Mouse (Mus musculus) gonadal fat pad, adult 2 months (tissue): ENCODE measurements at regions not wholly inside any gene's neighbourhood (a gene's known extent, or its start where the extent isn't known, plus 50 kb on each side); places are given as distances from the start of the nearest gene placed in this dataset.

Experiments used
- DNase-seq: peaks from one replicate; pipeline ENCODE4 v3.0.0-alpha.2; 2012; ENCODE audit warnings: low read depth

DNA sequence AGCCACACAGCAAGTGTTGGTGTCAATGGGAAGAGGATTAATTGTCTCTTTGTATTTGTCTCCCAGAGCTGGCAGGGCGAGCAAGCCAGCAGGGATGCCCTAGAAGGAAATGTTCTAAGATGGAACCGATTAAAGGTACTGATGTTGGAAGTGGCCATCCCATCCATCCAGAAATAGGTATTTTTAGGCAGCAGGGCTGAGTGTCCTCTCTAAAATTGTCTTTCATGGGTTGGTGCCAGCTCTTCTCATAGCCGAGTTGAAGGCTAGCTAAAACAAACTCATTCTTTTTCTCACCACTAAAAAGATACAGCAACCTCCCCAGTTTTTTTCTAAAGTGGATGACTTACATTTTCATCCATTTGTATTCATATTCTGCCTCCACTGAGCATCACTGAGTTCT, 120.2 kb upstream of the Xylt1 start:
- DNase-seq, result no peak

DNA sequence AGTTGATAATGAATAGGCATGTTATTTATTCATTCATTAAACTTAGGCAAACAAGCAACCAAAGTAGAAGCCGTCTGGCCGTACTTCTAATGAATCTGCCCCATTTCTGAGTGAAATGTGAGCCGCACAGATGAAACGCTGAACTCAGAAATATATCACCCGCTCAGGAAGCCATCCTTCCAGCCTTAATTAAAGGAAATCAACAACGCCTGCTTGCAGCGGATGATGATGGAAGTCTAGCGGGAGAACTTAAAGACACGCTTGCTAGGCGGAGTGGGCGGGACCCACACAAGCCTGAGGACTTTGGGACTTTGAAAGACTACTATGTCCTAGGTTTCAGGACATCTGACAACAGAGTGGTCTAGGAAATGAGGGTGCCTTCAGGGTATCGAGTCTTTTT, 117.7 kb upstream of the Xylt1 start:
- DNase-seq, result no peak

DNA sequence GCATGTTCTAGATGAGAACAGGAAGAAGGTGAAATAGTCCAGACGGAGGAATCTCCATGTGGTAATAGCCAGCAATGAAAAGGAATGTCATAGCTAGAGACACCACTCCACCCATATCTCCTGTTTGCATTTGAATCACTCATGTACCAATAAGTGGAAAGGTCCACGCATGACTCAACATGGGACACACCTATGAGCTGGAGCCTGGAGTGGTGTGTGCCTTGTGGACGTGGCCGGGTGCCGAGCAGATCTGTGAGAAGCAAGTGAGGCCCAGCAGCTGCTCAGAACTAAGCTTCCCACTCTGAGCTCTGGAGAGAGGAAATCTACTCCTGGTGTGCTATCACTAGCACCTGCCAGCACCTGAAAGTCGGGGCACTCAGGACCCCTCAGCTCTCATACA, 116.4 kb upstream of the Xylt1 start:
- DNase-seq, result no peak

DNA sequence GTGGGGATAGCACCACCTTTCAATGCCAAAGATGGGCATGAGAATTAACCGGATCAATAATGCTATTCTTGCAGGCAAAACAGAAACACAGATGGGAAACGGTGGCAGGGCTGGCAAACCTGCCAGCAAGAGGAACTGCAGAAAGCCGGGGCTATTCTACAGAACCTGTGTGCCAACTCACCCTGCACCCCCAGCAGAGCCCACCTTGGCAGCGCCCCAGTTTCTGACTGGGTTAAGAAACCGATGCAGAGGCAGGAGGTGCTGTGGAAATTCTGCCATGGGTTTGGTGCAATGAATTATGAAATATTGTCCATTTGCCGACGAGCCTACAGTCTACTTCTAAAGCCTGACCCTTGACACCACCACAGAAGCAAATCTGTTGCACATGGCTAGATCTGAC, 112.7 kb upstream of the Xylt1 start:
- no peak for DNase-seq

DNA sequence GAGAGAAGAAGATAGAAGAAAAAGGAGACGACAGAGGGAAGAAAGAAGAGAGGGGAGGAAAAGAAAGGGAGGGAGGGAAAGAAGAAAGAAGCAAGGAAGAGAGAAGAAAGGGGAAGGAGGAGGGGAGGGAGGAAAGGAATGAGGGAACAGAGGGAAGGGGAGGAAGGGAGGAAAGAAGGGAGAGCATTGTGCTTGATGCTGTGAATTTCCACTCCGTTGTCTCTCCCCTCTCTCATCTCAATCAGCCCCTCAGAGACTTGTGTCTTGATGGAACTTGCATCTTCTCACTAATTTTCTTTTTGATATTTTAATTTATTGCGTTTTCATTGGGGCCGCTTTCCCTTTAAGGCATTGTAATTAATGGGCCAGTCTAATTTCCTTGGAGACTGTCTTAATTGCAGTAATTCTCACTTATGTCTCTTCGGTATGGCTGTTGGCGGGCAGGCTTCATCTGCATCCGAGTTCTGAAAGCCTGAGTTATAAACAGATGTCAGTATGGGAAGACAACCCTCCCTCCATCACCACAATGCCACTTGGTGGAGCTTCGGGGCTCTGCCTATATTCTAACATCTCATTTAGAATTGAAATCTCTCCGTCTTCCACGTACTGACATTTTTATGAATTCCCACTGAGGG, 111.4 kb upstream of the Xylt1 start:
- DNase-seq, result no peak

DNA sequence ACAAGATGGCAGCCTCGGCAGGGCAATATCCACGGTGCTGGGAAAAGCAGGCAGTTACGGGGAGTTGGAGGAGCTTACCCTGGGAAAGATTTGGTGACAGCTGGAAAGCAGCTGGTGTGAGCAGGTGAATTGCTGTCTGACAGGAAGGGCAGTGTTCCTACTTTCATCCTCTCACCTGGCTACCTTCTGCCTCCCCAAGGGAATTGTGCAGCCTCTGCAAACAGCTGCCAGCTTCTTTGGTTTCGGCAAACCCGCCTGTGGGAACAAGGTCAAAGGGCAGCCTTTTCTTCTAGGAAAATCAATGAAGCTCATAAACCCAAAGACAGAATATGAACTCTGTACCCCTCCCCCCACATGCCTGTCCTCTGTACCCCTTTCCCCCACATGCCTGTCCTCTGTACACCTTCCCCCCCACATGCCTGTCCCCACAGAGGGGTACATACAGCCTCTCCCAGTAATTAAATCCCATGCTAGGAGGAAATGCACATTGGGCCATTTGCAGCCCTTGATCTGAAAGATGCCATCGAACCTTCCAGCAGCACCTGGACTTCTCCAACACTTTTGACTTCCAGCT, 102.3 kb upstream of the Xylt1 start:
- no peak for DNase-seq

DNA sequence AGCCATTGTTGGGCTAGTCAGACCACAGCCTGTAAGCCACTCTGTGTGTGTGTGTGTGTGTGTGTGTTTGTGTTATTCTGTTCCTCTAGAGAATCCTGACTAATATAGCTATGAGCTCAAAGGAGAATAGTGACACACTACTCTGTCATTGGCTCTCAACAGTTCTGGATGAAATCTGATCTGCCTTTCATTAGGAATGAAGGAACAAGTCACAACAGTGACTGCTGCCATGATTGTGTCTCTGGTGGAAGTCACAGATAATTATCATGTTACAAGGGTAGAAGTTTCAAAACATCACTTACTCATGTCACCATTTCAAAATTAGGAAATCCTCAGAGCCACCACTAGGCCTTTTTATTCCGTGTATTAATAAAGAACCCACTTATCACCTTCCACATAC, 98.6 kb upstream of the Xylt1 start:
- no peak for DNase-seq

DNA sequence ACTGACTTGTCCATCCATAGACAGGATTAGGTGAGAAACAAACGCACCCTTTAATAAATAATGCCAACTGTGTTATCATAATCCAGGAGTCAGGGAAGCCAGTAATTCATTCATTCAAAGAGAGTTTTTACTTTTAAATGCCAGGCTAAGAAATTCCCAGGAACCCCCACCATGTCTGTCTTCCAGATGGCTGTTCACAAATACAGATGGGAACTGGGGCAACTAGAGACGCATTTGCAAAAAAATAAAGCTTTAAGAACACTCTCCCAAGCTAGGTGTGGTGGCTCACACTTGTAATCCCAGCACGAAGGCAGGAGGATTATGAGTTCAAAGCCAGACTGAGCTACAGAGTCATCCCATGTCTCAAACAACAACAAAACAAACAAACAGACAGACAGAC, 95.6 kb upstream of the Xylt1 start:
- DNase-seq, result no peak

DNA sequence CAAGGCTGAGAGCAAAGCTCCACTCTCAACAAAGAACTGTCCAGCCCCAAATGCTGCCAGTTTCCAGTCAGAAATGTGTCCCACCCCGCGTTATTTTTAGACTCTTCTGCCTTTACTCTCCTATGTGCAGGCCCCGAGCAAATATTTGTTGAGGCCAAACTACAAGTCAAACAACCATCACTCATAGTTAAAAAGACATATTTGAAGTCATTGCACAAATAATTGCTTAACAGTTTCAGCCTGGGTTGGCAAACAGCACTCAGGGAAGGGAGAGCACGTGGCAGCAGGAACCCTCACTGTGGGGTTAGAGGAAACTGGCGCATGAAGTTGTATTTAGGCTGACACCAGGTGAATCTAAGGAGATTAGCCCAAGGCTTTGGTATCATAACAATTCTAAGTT, 94.8 kb upstream of the Xylt1 start:
- peak; percentile 63 for DNase-seq

DNA sequence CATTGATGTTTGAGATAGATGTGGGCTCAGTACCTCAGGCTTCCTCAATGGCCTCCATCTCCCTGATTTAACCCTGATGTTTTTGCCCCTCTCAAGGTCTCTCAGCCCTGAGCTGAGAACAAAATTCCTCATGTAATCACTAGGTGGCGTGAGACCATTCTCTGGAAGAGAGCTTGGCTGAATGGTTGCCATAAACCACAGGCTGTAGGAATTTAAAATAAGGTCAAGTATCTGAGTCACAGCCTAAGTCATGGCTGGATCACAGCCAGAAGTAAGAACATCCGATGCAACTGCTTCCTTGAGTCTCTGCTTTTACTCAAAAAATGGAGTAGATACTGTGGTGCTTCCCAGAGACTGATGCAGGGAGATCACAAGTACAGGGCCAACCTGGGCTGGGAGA, 77.1 kb upstream of the Xylt1 start:
- DNase-seq, result no peak

DNA sequence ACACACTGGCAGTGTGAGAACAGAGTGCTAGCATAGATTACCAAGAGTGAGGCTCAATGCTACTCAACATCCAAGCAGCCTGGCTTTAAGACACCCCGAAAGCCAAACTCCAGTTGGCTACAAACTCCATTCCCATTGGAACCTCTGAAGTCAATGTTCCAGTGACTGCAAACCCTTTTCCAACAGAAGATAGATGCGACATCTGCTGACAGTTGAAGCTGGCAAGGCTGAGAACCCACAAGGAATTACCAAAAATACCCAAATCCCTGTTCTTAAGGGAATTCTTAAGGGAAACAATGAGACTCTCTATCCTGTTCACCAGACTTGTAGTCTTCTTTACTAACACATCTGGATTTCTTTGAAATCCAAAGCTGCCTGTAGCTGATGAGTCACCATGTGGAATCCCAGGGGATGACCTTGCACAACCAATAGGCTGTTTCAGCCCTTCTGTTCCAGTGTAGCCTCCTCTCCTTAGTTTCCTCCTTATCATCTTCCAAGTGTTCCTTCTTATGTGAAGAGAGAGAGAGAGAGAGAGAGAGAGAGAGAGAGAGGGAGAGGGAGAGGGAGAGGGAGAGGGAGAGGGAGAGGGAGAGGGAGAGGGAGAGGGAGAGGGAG, 70.1 kb upstream of the Xylt1 start:
- DNase-seq, result no peak

DNA sequence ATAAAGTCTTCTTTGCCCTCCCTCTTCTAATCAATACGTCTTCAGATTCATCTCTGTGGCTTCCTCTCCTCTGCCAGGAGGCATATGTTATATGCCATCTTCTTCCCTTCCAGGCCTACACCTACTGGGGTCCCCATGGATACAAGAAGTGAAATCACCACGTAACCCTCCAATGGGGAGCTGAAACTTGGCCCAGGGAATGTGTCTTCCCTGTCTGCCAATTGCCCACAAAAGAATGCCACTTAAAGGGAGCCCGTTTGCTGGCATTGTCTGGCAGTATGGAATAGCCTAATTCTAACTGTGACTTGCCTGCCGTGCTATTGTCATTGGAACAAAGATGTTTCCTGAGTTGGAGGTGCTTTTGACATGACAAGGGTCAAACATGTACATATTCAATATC, 69.5 kb upstream of the Xylt1 start:
- no peak for DNase-seq

DNA sequence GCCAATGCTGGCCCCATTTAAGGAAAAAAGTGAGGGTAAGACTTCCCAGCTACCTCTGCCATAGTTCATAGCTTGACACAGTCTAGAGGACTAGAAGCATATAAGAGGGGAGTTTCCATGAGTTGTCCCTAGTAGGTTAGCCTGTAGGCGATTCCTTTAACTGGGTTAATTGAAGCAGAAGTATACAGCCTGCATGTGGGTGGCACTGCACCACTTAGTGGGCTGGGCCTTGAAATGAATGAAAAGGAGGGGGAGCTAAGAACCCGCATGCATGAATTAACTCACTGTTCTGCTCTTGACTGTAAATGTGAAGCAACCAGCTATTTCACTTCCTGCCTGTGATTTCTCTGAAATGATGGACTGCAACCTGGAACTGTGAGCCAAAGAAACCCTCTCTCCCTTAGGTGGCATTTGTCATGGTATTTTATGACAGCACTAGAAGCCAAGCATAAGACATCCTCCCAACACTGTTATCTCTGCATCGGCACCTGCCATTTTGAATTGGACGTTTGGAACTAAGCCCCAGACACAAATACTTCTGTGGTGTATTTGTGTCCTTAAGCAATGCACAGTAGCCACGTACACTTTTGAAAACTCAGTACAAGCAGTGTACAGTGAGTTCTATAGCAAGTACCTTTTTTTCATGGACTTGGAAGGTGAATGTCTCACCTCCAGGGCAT, 64.5 kb upstream of the Xylt1 start:
- peak; percentile 60 for DNase-seq

DNA sequence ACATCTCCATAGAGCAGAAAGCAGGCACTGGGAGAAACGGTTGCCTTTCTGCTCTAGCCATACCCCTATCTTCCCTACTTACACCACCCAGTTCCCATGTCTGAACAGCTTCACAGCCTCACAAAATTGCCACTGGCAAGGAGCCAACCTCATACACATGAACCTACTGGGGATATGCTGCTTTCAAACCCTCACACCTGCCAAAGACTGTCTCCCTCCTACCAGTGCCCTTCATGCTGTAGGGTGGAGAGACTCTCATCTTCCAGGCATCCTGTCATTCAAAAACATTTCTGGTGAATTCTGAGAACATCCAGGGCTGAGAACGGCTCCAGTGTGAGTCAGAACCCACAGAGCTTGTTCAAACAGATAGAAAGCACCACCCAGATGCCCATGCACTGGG, 63.4 kb upstream of the Xylt1 start:
- no peak for DNase-seq

DNA sequence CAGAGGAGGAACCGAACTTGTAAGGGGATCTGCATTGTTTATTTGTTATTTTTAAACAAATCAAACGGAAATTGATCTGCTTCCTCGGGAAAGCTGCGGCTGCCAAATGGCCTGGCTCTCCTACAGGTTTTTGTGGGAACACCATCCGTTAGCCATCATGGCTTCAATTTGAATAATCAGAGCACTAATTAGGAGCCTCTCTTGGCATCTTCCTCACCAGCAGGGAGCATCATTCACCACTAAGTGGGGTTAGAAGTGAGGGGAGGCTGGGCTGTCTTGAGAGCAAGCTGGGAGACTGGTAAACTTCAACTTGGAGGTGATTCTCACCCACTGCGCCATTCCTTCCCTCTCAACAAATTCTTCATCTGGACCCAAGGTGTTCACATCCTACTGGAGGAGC, 60.2 kb upstream of the Xylt1 start:
- no peak for DNase-seq
